Mouse (Mus musculus) heart, postnatal 0 days (tissue): Measurements from ENCODE around the gene Ece1. TPM values are rescaled to one million over a fixed set of nuclear protein-coding genes. Genes with fewer than 3 reads are reported as not detected.

Experiments
- ATAC-seq: fragments of 200-750 bp; cut with Nextera tagmentation; 2 replicates; pipeline ENCODE4 v1.8.0; 2017; ENCODE audit warnings: low read depth, moderate number of reproducible peaks, moderate library complexity; ENCODE audit not compliant: insufficient read depth
- DNase-seq: peaks from one replicate; pipeline ENCODE4 v3.0.0-alpha.2; 2016; ENCODE audit warnings: low spot score
- H3K27ac ChIP-seq: fragments of 300-500 bp; sonication (generic); 2 replicates; pipeline ENCODE4 v1.5.1; 2014; ENCODE audit warnings: low read depth, mild to moderate bottlenecking
- H3K27me3 ChIP-seq: fragments of 300-500 bp; sonication (generic); 2 replicates; pipeline ENCODE4 v1.6.1; 2014; ENCODE audit warnings: low read length, mixed read lengths; ENCODE audit not compliant: control insufficient read depth, insufficient read depth
- H3K36me3 ChIP-seq: fragments of 300-500 bp; sonication (generic); replicated peaks from 2 replicates; pipeline ENCODE4 v1.6.1; 2014; ENCODE audit warnings: low read length, mixed read lengths; ENCODE audit not compliant: control insufficient read depth, insufficient read depth
- H3K4me1 ChIP-seq: fragments of 300-500 bp; sonication (generic); 2 replicates; pipeline ENCODE4 v1.6.1; 2014; ENCODE audit warnings: antibody characterized with exemption; ENCODE audit not compliant: control insufficient read depth, insufficient read depth
- H3K4me2 ChIP-seq: fragments of 300-500 bp; sonication (generic); 2 replicates; pipeline ENCODE4 v1.6.1; 2014; ENCODE audit warnings: low read depth, mild to moderate bottlenecking, low read length, moderate library complexity
- H3K4me3 ChIP-seq: fragments of 300-500 bp; sonication (generic); 2 replicates; pipeline ENCODE4 v1.5.1; 2014; ENCODE audit warnings: low read depth, low read length
- H3K9ac ChIP-seq: fragments of 300-500 bp; sonication (generic); replicated peaks from 2 replicates; pipeline ENCODE4 v1.6.1; 2014; ENCODE audit warnings: low read depth, low read length, mixed read lengths
- H3K9me3 ChIP-seq: fragments of 300-500 bp; sonication (generic); replicated peaks from 2 replicates; pipeline ENCODE4 v1.6.1; 2016; ENCODE audit warnings: low read length; ENCODE audit not compliant: control insufficient read depth
- CTCF ChIP-seq: IDR thresholded peaks from 2 replicates; pipeline ENCODE4 v1.5.1; 2016; ENCODE audit warnings: antibody characterized with exemption, control low read depth, low read depth
- EP300 ChIP-seq: IDR thresholded peaks from 2 replicates; pipeline ENCODE4 v1.6.1; 2016; ENCODE audit warnings: antibody characterized with exemption, low read depth
- WGBS: fragments of 180-500 bp; shearing (Covaris S2); extraction: QIAGEN DNeasy Blood & Tissue Kit; methylation state at CpG from one replicate; pipeline ENCODE4 v1.1.7; 2014; 5-methylcytosine and 5-hydroxymethylcytosine counted together
- polyA plus RNA-seq: library from polyadenylated mRNA; unstranded; fragments of >200 nt; fragmentation: Nextera tagmentation; extraction: Ambion mirVana; gene quantifications from 2 replicates; pipeline ENCODE4 v1.2.1, GENCODE M21; 2015
- total RNA-seq: library from RNA; depleted of rRNA; stranded (reverse); fragments of >200 nt; gene quantifications from 2 replicates; pipeline ENCODE4 v1.2.3, GENCODE M21; 2014; ENCODE audit warnings: low replicate concordance

The Ece1 gene
- total and polyA plus RNA-seq, 2 experiments from 2014 or later, result 35.4 to 140 TPM

GRCm38 (mm10) chr4:137942782-137943486, 80.9 kb downstream of the Ece1 start:
- WGBS, result 70% methylated on average over 9 of the region's 9 CpGs
- Histone ChIP-seq H3K9me3 (no peaks in the 10 kb centered on the region), H3K9ac (no peak overlapping the region), H3K27ac (no peak overlapping the region), H3K4me3 (no peak overlapping the region), H3K36me3 (peaks cover 41% of the 10 kb centered on the region), H3K4me1 (no peaks in the 10 kb centered on the region), H3K4me2 (no peak overlapping the region), H3K27me3 (no peaks in the 10 kb centered on the region)
- TF ChIP-seq CTCF (no peak), EP300 (no peak)
- ATAC-seq (no peak), DNase-seq (no peak)

- no peak for TF ChIP-seq CTCF
- TF ChIP-seq EP300, result no peak
- H3K36me3 ChIP-seq, result peaks cover 44% of the 10 kb centered on the region
- no peaks in the 10 kb centered on the region for H3K4me1 ChIP-seq
- H3K9ac ChIP-seq, result no peak overlapping the region
- no peaks in the 10 kb centered on the region for H3K27me3 ChIP-seq
- no peak overlapping the region for H3K27ac ChIP-seq
- WGBS, result 68% methylated on average over 10 of the region's 10 CpGs
- ATAC-seq (no peak), DNase-seq (no peak)
- no peak overlapping the region for H3K4me2 ChIP-seq
- no peak overlapping the region for H3K4me3 ChIP-seq
- H3K9me3 ChIP-seq, result no peaks in the 10 kb centered on the region
Observed at GRCm38 (mm10) chr4:137943540-137943939, 81.5 kb downstream of the Ece1 start.

- Histone ChIP-seq H3K4me1 (no peaks in the 10 kb centered on the region), H3K9me3 (no peaks in the 10 kb centered on the region), H3K27ac (no peak overlapping the region), H3K4me3 (no peak overlapping the region), H3K4me2 (no peak overlapping the region), H3K36me3 (peaks cover 50% of the 10 kb centered on the region), H3K27me3 (no peaks in the 10 kb centered on the region), H3K9ac (no peak overlapping the region)
- 74% methylated on average over 4 of the region's 4 CpGs for WGBS
- no peak for DNase-seq
- ATAC-seq, result no peak
- TF ChIP-seq CTCF, result peak; percentile 55
- TF ChIP-seq EP300, result no peak
Observed at GRCm38 (mm10) chr4:137945376-137945775, 83.3 kb downstream of the Ece1 start.

- Histone ChIP-seq H3K27ac (no peak overlapping the region), H3K27me3 (no peaks in the 10 kb centered on the region), H3K4me1 (no peaks in the 10 kb centered on the region), H3K36me3 (peaks cover 50% of the 10 kb centered on the region), H3K9ac (no peak overlapping the region), H3K4me3 (no peak overlapping the region), H3K9me3 (no peaks in the 10 kb centered on the region), H3K4me2 (no peak overlapping the region)
- no peak for TF ChIP-seq EP300
- WGBS, result 88% methylated on average over 11 of the region's 11 CpGs
- DNase-seq (no peak), ATAC-seq (no peak)
Observed at GRCm38 (mm10) chr4:137946419-137946818, 84.4 kb downstream of the Ece1 start.

GRCm38 (mm10) chr4:137952840-137953239, 90.8 kb downstream of the Ece1 start:
- Histone ChIP-seq H3K4me2 (no peak overlapping the region), H3K4me1 (no peaks in the 10 kb centered on the region), H3K36me3 (peaks cover 37% of the 10 kb centered on the region), H3K9me3 (no peaks in the 10 kb centered on the region), H3K9ac (no peak overlapping the region), H3K4me3 (no peak overlapping the region), H3K27ac (no peak overlapping the region), H3K27me3 (no peaks in the 10 kb centered on the region)
- peak; percentile 93 for TF ChIP-seq CTCF
- no peak for TF ChIP-seq EP300
- peak; percentile 59 for DNase-seq
- WGBS, result 28% methylated on average over 4 of the region's 4 CpGs
- ATAC-seq, result no peak

- DNase-seq, result no peak
Observed at GRCm38 (mm10) chr4:137954184-137954583, 92.1 kb downstream of the Ece1 start.

More at GRCm38 (mm10) chr4:137954184-137954583, 92.1 kb downstream of the Ece1 start:
- WGBS, result 77% methylated on average over 2 of the region's 2 CpGs
- Histone ChIP-seq H3K9ac (no peak overlapping the region), H3K27me3 (no peaks in the 10 kb centered on the region), H3K36me3 (peaks cover 32% of the 10 kb centered on the region), H3K4me2 (no peak overlapping the region), H3K27ac (no peak overlapping the region), H3K9me3 (no peaks in the 10 kb centered on the region), H3K4me3 (no peak overlapping the region), H3K4me1 (no peaks in the 10 kb centered on the region)
- ATAC-seq, result no peak
- no peak for TF ChIP-seq EP300
- no peak for TF ChIP-seq CTCF
